In the genomic region with DNA sequence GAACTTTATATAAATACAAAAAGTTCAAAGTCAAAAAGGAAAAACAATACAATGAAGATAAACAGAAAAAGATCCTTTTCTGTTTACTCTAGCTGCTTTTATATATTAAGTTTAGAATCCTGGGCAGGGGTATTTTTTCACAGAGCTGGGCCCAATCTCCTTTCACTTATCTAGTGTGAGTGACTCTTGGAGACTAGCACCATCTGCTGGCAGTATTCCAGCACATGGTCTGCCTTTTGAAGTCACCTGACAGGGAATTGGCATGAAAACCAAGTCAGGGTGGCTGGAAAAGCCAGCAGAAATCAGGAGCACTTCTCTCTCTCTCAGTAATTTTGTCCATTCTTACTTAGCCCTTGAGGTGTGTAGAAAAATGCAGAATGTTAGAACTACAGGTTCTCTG, we compare ENCODE assay signal across 8 mouse cellular contexts. TPM values are rescaled to one million over a fixed set of nuclear protein-coding genes. Genes with fewer than 3 reads are reported as not detected.
DNase-seq lines count a peak whose midpoint lies in the region; ATAC-seq and TF ChIP-seq lines count a peak whose summit lies in the region.

No protein-coding gene starts in this region.

- no peak overlapping the region for H3K4me3 ChIP-seq in thymus, adult 2 months (ENCODE audit: control insufficient read depth, insufficient read depth, low read length)
- no peak overlapping the region for H3K4me3 ChIP-seq in midbrain, embryonic 12.5 days

- peak; percentile 70 for ATAC-seq in inflammation-experienced regulatory T-cells, adult 6 months
- peak; percentile 58; the same call in 1 of the 2 replicates for ATAC-seq in midbrain, embryonic 12.5 days (ENCODE audit: low FRiP score, low read depth)

- no peak overlapping the region for H3K9ac ChIP-seq in midbrain, embryonic 12.5 days (replicated peaks)

- no peak overlapping the region for H3K27ac ChIP-seq in thymus, adult 2 months (ENCODE audit: control insufficient read depth, insufficient read depth, low read length)
- no peak overlapping the region for H3K27ac ChIP-seq in midbrain, embryonic 12.5 days (replicated peaks)

- H3K9me3 ChIP-seq in midbrain, embryonic 12.5 days: no peaks in the 10 kb centered on the region

- no peak for TF ChIP-seq POLR2A in thymus, adult 2 months (IDR thresholded peaks at IDR 0.05; ENCODE audit: control insufficient read depth, extremely low read depth, insufficient read depth, low read length, poor library complexity)

- H3K4me1 ChIP-seq in thymus, adult 2 months (replicated peaks; ENCODE audit: control insufficient read depth, insufficient read depth, low read length): no peaks in the 10 kb centered on the region
- no peaks in the 10 kb centered on the region for H3K4me1 ChIP-seq in midbrain, embryonic 12.5 days

- H3K27me3 ChIP-seq in thymus, adult 2 months (ENCODE audit: control insufficient read depth, insufficient read depth, low read length): no peaks in the 10 kb centered on the region
- H3K27me3 ChIP-seq in midbrain, embryonic 12.5 days: no peaks in the 10 kb centered on the region

- no peak overlapping the region for H3K4me2 ChIP-seq in midbrain, embryonic 12.5 days (replicated peaks)

- peaks cover 45% of the 10 kb centered on the region for H3K36me3 ChIP-seq in thymus, adult 2 months (ENCODE audit: control insufficient read depth, insufficient read depth, low read length)
- H3K36me3 ChIP-seq in midbrain, embryonic 12.5 days: peaks cover 39% of the 10 kb centered on the region

- no peak for TF ChIP-seq CTCF in thymus, adult 2 months (IDR thresholded peaks at IDR 0.05; ENCODE audit: borderline replicate concordance, control insufficient read depth, extremely low read depth, insufficient read depth, low read length, poor library complexity)

- peak; percentile 58 to 63 for DNase-seq in cerebellum, postnatal 14 days
- DNase-seq in cerebellum, adult 11 months: no peak
- peak; percentile 40 for DNase-seq in thymus, adult 2 months
- DNase-seq in thymus, adult 18-20 months: no peak
- DNase-seq in frontal cortex, postnatal 14 days (ENCODE audit: low spot score in 2 of 2): no peak
- no peak for DNase-seq in frontal cortex, postnatal 25 days (ENCODE audit: low spot score in 2 of 2)

RNA-seq across cellular contexts. Expression of a gene that starts 16.2 kb away (rescaled TPM):
- polyA plus RNA-seq in thymus, adult 2 months (2012; rRNA removed): 4.7 and 6.6 TPM in 2 replicates
- 10 to 100 TPM in 1 of 3 experiments, 1 to 10 TPM in 1, under 1 TPM in 1; 0.50 to 10.3 (median 1.2) TPM for polyA plus RNA-seq in inflammation-experienced regulatory T-cells, adult 6 months (2017; shearing (Covaris generic))
- polyA plus RNA-seq in midbrain, embryonic 12.5 days (2016; fragmentation: Nextera tagmentation; extraction: Ambion mirVana): 26.2 TPM in 2 replicates

RNA-seq across cellular contexts. Expression of a gene that starts 16.3 kb away (rescaled TPM):
- 4.4 and 4.9 TPM in 2 replicates for polyA plus RNA-seq in thymus, adult 2 months (2012; rRNA removed)
- polyA plus RNA-seq in inflammation-experienced regulatory T-cells, adult 6 months (2017; shearing (Covaris generic)): 1 to 10 TPM; 4.3 to 7.2 (median 4.8) TPM
- 22.9 and 29.3 TPM in 2 replicates for polyA plus RNA-seq in midbrain, embryonic 12.5 days (2016; fragmentation: Nextera tagmentation; extraction: Ambion mirVana)

Comparison
In these comparisons a context has a peak if more than half of its experiments do, and no peak if none do; other contexts are left out.
1. DNase-seq: peak in cerebellum, postnatal 14 days (2 of 2) and thymus, adult 2 months (single experiment); none in cerebellum, adult 11 months (single experiment), thymus, adult 18-20 months (0 of 2), frontal cortex, postnatal 14 days (0 of 2) and frontal cortex, postnatal 25 days (0 of 2).